Mouse (Mus musculus): ENCODE data around the gene Olfr772. TPM values are rescaled to one million over a fixed set of nuclear protein-coding genes. Genes with fewer than 3 reads are reported as not detected.
"Not testable (repeated sequence)": the region's sequence is repeated elsewhere in the genome, so short reads cannot be mapped to it uniquely, and the experiment has no call there.

Gene Olfr772
- not detected in 2 replicates for polyA plus RNA-seq (2014; fragmentation: Nextera tagmentation; extraction: Ambion mirVana)

DNA sequence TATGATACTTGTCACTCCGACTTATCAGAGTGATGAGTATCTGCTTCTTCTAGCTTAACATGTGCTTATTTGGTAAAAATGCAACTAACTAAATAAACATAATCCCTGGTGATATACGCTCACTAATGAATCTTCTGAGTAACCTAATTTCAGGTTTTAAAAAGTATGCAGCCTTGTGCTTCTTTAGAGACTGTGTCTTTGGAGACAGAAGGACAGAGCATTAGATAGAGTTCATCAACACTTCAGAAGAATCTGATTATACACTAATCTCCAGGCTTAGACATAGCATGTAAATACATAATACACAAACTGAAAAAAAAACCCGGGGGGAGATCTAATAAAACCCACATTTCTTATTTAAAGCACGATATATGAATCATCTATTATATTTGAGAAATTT, at the start of gene Olfr772:
Olfr772 (minus strand) TSS at position 101 of the 400 bp plus-strand sequence.
- WGBS, result 94% methylated on average over 3 of the region's 4 CpGs

DNA sequence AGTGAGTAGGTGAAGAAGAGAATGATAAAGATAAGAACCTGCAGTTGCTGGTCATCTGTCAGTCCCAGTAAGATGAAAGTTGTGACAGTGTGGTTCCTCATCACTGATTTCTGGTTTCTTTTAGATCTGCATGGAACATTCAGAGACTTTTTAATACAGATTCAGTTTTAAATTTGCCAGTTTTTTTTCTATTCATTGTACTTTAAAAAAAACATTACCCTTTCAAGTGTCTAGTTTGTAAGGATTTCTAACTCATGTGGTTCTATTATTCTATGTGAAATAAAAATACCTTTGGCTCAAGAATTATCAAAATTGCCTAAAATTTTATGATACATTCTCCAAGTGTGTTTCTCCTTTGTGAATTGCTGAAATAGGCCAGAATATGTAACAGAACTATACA, 9.6 kb upstream of the Olfr772 start, which contains the start of gene Olfr773:
Olfr773 (minus strand) TSS at position 101 of the 400 bp plus-strand sequence.
- H3K4me1 ChIP-seq (ENCODE audit: control insufficient read depth, insufficient read depth, low read length); H3K4me3 ChIP-seq (ENCODE audit: low read depth, low read length); H3K9ac ChIP-seq (replicated peaks; ENCODE audit: low read depth, low read length); H3K27me3 ChIP-seq (ENCODE audit: control insufficient read depth, insufficient read depth, low read length); H3K27ac ChIP-seq (ENCODE audit: low read depth, low read length); H3K4me2 ChIP-seq (ENCODE audit: low read depth, low read length); ATAC-seq (ENCODE audit: low read depth); H3K9me3 ChIP-seq (ENCODE audit: control insufficient read depth, low read length); H3K36me3 ChIP-seq (ENCODE audit: control insufficient read depth, insufficient read depth, low read length): not testable (repeated sequence)

More for the DNA sequence above, at the start of gene Olfr772:
- H3K9ac ChIP-seq (replicated peaks; ENCODE audit: low read depth, low read length); H3K4me3 ChIP-seq (ENCODE audit: low read depth, low read length); H3K4me2 ChIP-seq (ENCODE audit: low read depth, low read length); ATAC-seq (ENCODE audit: low read depth); H3K27me3 ChIP-seq (ENCODE audit: control insufficient read depth, insufficient read depth, low read length); H3K9me3 ChIP-seq (ENCODE audit: control insufficient read depth, low read length); H3K36me3 ChIP-seq (ENCODE audit: control insufficient read depth, insufficient read depth, low read length); H3K27ac ChIP-seq (ENCODE audit: low read depth, low read length); H3K4me1 ChIP-seq (ENCODE audit: control insufficient read depth, insufficient read depth, low read length): not testable (repeated sequence)

DNA sequence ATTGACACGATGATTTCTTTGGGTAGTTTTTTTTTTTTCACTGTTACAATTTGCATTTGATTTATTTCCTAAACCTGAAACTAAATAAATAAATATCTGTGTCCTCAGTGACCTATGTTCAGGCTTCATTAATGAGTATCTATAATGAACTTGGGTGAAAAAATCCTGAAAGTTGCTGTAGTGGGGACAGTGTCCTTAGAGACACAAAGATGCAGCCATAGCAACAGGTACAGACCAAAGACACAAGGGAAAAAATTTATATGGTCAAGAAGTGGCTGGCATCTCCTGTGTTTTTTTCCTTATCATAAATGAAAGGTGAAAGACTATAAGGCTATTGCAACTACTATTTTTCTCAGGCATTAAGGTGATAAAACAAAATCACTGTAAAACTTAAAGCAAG, 13.1 kb downstream of the Olfr772 start, which contains the start of gene Olfr771:
Olfr771 (minus strand) TSS at position 101 of the 400 bp plus-strand sequence.
- no peaks in the 10 kb centered on the region for H3K9me3 ChIP-seq (ENCODE audit: control insufficient read depth, low read length)
- H3K9ac ChIP-seq (replicated peaks; ENCODE audit: low read depth, low read length), result no peak within 1 kb of the TSS
- H3K4me3 ChIP-seq (ENCODE audit: low read depth, low read length), result no peak within 1 kb of the TSS
- H3K27me3 ChIP-seq (ENCODE audit: control insufficient read depth, insufficient read depth, low read length), result no peaks in the 10 kb centered on the region
- H3K36me3 ChIP-seq (ENCODE audit: control insufficient read depth, insufficient read depth, low read length), result no peaks in the 10 kb centered on the region
- no peaks in the 10 kb centered on the region for H3K4me1 ChIP-seq (ENCODE audit: control insufficient read depth, insufficient read depth, low read length)
- no peak for ATAC-seq (ENCODE audit: low read depth)
- WGBS, result 100% methylated on average over 1 of the region's 1 CpGs
- no peak within 1 kb of the TSS for H3K27ac ChIP-seq (ENCODE audit: low read depth, low read length)
- H3K4me2 ChIP-seq (ENCODE audit: low read depth, low read length), result no peak within 1 kb of the TSS

DNA sequence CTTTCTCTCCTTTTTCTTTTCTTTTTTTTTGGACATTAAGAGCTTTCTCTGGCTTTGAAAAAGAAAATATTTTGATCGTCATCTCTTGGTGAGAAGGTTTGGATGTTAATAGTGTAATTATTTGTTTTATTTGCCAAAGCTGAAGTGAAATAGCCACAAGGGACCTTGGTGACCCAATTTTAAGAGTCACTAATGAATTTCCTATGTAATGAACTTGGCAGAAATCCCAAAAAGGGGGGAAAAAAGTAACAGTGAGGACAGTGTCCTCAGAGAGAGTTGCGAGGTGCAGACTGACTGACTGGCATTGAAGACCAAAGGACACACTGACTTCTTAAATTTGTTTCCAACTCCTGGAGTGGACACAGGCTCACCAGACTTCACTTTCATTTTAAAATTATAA, 38.8 kb downstream of the Olfr772 start, which contains the start of gene Olfr770:
Olfr770 (minus strand) TSS at position 101 of the 400 bp plus-strand sequence.
- Histone ChIP-seq H3K9me3 (ENCODE audit: control insufficient read depth, low read length) (no peaks in the 10 kb centered on the region), H3K27ac (ENCODE audit: low read depth, low read length) (no peak within 1 kb of the TSS), H3K4me1 (ENCODE audit: control insufficient read depth, insufficient read depth, low read length) (no peaks in the 10 kb centered on the region), H3K27me3 (ENCODE audit: control insufficient read depth, insufficient read depth, low read length) (no peaks in the 10 kb centered on the region), H3K4me3 (ENCODE audit: low read depth, low read length) (no peak within 1 kb of the TSS), H3K4me2 (ENCODE audit: low read depth, low read length) (no peak within 1 kb of the TSS), H3K36me3 (ENCODE audit: control insufficient read depth, insufficient read depth, low read length) (no peaks in the 10 kb centered on the region), H3K9ac (replicated peaks; ENCODE audit: low read depth, low read length) (no peak within 1 kb of the TSS)
- WGBS, result 72% methylated on average over 2 of the region's 2 CpGs
- ATAC-seq (ENCODE audit: low read depth), result no peak

Other genes starting within 250 kb of the Olfr772 start
- 3.3 and 10.3 TPM in 2 replicates for gene Itga7, start 244.1 kb downstream of the Olfr772 start, polyA plus RNA-seq (2014; fragmentation: Nextera tagmentation; extraction: Ambion mirVana)
- not detected in 2 replicates for gene Mettl7b, start 216.9 kb downstream of the Olfr772 start, polyA plus RNA-seq (2014; fragmentation: Nextera tagmentation; extraction: Ambion mirVana)
- gene Olfr9, start 188.5 kb downstream of the Olfr772 start, polyA plus RNA-seq (2014; fragmentation: Nextera tagmentation; extraction: Ambion mirVana), result not detected in 2 replicates
- not detected in 2 replicates for gene Olfr763, start 167.1 kb downstream of the Olfr772 start, polyA plus RNA-seq (2014; fragmentation: Nextera tagmentation; extraction: Ambion mirVana)
- not detected in 2 replicates for gene Olfr764-ps1, start 138.0 kb downstream of the Olfr772 start, polyA plus RNA-seq (2014; fragmentation: Nextera tagmentation; extraction: Ambion mirVana)
- gene Olfr765, start 127.9 kb downstream of the Olfr772 start, polyA plus RNA-seq (2014; fragmentation: Nextera tagmentation; extraction: Ambion mirVana), result not detected in 2 replicates
- gene Olfr766-ps1, start 108.9 kb downstream of the Olfr772 start, polyA plus RNA-seq (2014; fragmentation: Nextera tagmentation; extraction: Ambion mirVana), result not detected in 2 replicates
- not detected in 2 replicates for gene Olfr767, start 95.0 kb downstream of the Olfr772 start, polyA plus RNA-seq (2014; fragmentation: Nextera tagmentation; extraction: Ambion mirVana)
- not detected in 2 replicates for gene Olfr768, start 78.5 kb downstream of the Olfr772 start, polyA plus RNA-seq (2014; fragmentation: Nextera tagmentation; extraction: Ambion mirVana)
- not detected in 2 replicates for gene Olfr769, start 60.1 kb downstream of the Olfr772 start, polyA plus RNA-seq (2014; fragmentation: Nextera tagmentation; extraction: Ambion mirVana)
- not detected in 2 replicates for gene Olfr770, start 38.9 kb downstream of the Olfr772 start, polyA plus RNA-seq (2014; fragmentation: Nextera tagmentation; extraction: Ambion mirVana)
- not detected in 2 replicates for gene Olfr771, start 13.2 kb downstream of the Olfr772 start, polyA plus RNA-seq (2014; fragmentation: Nextera tagmentation; extraction: Ambion mirVana)
- gene Olfr773, start 9.5 kb upstream of the Olfr772 start, polyA plus RNA-seq (2014; fragmentation: Nextera tagmentation; extraction: Ambion mirVana), result not detected in 2 replicates
- gene Olfr774, start 58.3 kb upstream of the Olfr772 start, polyA plus RNA-seq (2014; fragmentation: Nextera tagmentation; extraction: Ambion mirVana), result not detected in 2 replicates
- gene Olfr775, start 70.5 kb upstream of the Olfr772 start, polyA plus RNA-seq (2014; fragmentation: Nextera tagmentation; extraction: Ambion mirVana), result not detected in 2 replicates
- gene Olfr776, start 81.2 kb upstream of the Olfr772 start, polyA plus RNA-seq (2014; fragmentation: Nextera tagmentation; extraction: Ambion mirVana), result not detected in 2 replicates
- gene Olfr777, start 93.6 kb upstream of the Olfr772 start, polyA plus RNA-seq (2014; fragmentation: Nextera tagmentation; extraction: Ambion mirVana), result not detected in 2 replicates
- not detected in 2 replicates for gene Olfr780, start 140.2 kb upstream of the Olfr772 start, polyA plus RNA-seq (2014; fragmentation: Nextera tagmentation; extraction: Ambion mirVana)
- not detected in 2 replicates for gene Olfr781, start 150.9 kb upstream of the Olfr772 start, polyA plus RNA-seq (2014; fragmentation: Nextera tagmentation; extraction: Ambion mirVana)
- not detected in 2 replicates for gene Olfr782, start 170.9 kb upstream of the Olfr772 start, polyA plus RNA-seq (2014; fragmentation: Nextera tagmentation; extraction: Ambion mirVana)
- 0.11 and 0.22 TPM in 2 replicates for gene Olfr784, start 206.2 kb upstream of the Olfr772 start, polyA plus RNA-seq (2014; fragmentation: Nextera tagmentation; extraction: Ambion mirVana)
- not detected in 2 replicates for gene Olfr785, start 227.5 kb upstream of the Olfr772 start, polyA plus RNA-seq (2014; fragmentation: Nextera tagmentation; extraction: Ambion mirVana)
- 0.15 TPM in 1 of 2 replicates, not detected in the other for gene Olfr786, start 249.4 kb upstream of the Olfr772 start, polyA plus RNA-seq (2014; fragmentation: Nextera tagmentation; extraction: Ambion mirVana)

Data from neural tube, embryonic 14.5 days (tissue).